Comparison of ENCODE assay signal across 12 mouse cellular contexts in the genomic region with DNA sequence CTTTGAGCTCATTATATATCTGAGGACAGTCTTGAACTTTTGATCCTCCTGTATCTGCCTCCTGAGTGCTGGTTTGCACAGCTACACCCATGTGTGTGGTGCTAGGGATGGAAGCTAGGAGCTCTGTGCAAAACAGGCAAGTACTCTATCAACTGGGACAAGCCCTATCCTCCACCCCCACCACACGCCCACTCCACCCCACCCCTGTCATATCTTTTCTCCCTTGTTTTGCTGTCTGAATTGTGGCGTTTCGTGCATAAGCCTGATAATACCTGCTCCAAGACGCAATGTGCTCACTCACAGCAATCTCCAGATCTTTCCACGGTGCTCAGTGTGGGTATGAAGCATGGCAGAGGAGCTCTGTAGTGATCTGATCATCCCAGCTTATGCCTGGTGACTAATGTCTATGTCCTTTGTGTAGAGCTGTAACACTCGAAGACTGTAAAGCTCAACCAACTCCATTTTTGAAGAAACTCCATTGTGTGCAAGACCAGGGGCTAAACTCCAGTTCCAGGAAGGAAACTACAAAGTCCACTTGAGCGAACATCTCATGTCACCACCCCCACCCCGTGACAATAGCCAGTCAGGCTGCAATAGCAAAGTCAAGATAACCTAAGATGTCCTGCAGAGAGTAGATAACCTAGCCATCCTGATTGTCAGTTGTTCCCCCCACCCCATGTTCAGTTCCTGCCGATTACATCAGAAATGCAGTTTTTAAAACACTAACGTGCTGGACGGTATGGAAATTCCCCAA. TPM values are rescaled to one million over a fixed set of nuclear protein-coding genes. Genes with fewer than 3 reads are reported as not detected.
DNase-seq lines count a peak whose midpoint lies in the region; ATAC-seq and TF ChIP-seq lines count a peak whose summit lies in the region.
"Had no signal": no experiment of that assay in that cellular context is flagged by ENCODE, and none has a peak within 500 bp of the region (broad histone marks: within the 10 kb centered on the region; RNA-seq: fewer than 3 reads in every experiment).

No protein-coding gene starts in this region.

- no peak for TF ChIP-seq POLR2A in lung, adult 2 months (IDR thresholded peaks at IDR 0.05; ENCODE audit: borderline replicate concordance, extremely low read depth, low read depth, low read length)

- peak; percentile 64 for ATAC-seq in forebrain, embryonic 11.5 days (replicated peaks; ENCODE audit: low FRiP score)
- no peak for ATAC-seq in forebrain, embryonic 12.5 days (ENCODE audit: low FRiP score)
- peak; percentile 68; the same call in 1 of the 2 replicates for ATAC-seq in lung, embryonic 15.5 days (ENCODE audit: borderline replicate concordance, extremely low read depth, low FRiP score, low TSS enrichment)
- ATAC-seq in granulocyte monocyte progenitor cell, adult 5-6 weeks (replicated peaks; ENCODE audit: poor library complexity, severe bottlenecking) = peak; percentile 28
- ATAC-seq in megakaryocyte progenitor cell, adult 5-6 weeks (replicated peaks; ENCODE audit: poor library complexity) = peak; percentile 76
- ATAC-seq: inflammation-experienced regulatory T-cells, adult 6 months had no signal

- no peak for TF ChIP-seq CTCF in lung, adult 2 months (IDR thresholded peaks at IDR 0.05; ENCODE audit: insufficient read depth, low read length)

- WGBS in forebrain, embryonic 11.5 days = 85% methylated on average over 11 of the region's 11 CpGs
- 85% methylated on average over 11 of the region's 11 CpGs for WGBS in forebrain, embryonic 12.5 days
- WGBS in lung, embryonic 15.5 days = 65% methylated on average over 11 of the region's 11 CpGs
- 48% methylated on average over 11 of the region's 11 CpGs for WGBS in lung, adult 2 months

- H3K36me3 ChIP-seq in forebrain, embryonic 11.5 days (ENCODE audit: control insufficient read depth, insufficient read depth, low read length) = no peaks in the 10 kb centered on the region
- H3K36me3 ChIP-seq in forebrain, embryonic 12.5 days (replicated peaks) = no peaks in the 10 kb centered on the region
- no peaks in the 10 kb centered on the region for H3K36me3 ChIP-seq in lung, embryonic 15.5 days

- H3K4me2 ChIP-seq in forebrain, embryonic 11.5 days (ENCODE audit: low read depth, low read length, severe bottlenecking) = no peak overlapping the region
- no peak overlapping the region for H3K4me2 ChIP-seq in forebrain, embryonic 12.5 days
- H3K4me2 ChIP-seq in lung, embryonic 15.5 days = no peak overlapping the region

- H3K27ac ChIP-seq in forebrain, embryonic 11.5 days (ENCODE audit: low read depth, low read length) = no peak overlapping the region
- no peak overlapping the region for H3K27ac ChIP-seq in forebrain, embryonic 12.5 days
- no peak overlapping the region for H3K27ac ChIP-seq in lung, embryonic 15.5 days

- no peaks in the 10 kb centered on the region for H3K4me1 ChIP-seq in forebrain, embryonic 11.5 days (replicated peaks; ENCODE audit: control insufficient read depth, insufficient read depth, low read length)
- H3K4me1 ChIP-seq in forebrain, embryonic 12.5 days = 0 out of 2 replicates have a peak, but pooled peaks cover 4% of the 10 kb centered on the region
- no peaks in the 10 kb centered on the region for H3K4me1 ChIP-seq in lung, embryonic 15.5 days
- H3K4me1 ChIP-seq in lung, adult 2 months (ENCODE audit: control insufficient read depth, insufficient read depth, low read length) = no peaks in the 10 kb centered on the region

- H3K4me3 ChIP-seq in forebrain, embryonic 11.5 days (ENCODE audit: low read depth, low read length) = no peak overlapping the region
- H3K4me3 ChIP-seq in forebrain, embryonic 12.5 days (replicated peaks) = no peak overlapping the region
- no peak overlapping the region for H3K4me3 ChIP-seq in lung, embryonic 15.5 days
- no peak overlapping the region for H3K4me3 ChIP-seq in lung, adult 2 months (replicated peaks; ENCODE audit: extremely low read depth, low read depth, low read length)

- DNase-seq in forebrain, embryonic 11.5 days (ENCODE audit: low spot score) = no peak
- DNase-seq in lung, adult 2 months = no peak
- no peak for DNase-seq in frontal cortex, postnatal 10 days (ENCODE audit: low spot score in 2 of 2)
- DNase-seq in urinary bladder, postnatal 4 days (ENCODE audit: low spot score in 2 of 2) = no peak
- DNase-seq: embryo, embryonic 11 days; midbrain, embryonic 14.5 days had no signal

- H3K9ac ChIP-seq in forebrain, embryonic 11.5 days (ENCODE audit: low read length) = no peak overlapping the region
- H3K9ac ChIP-seq in forebrain, embryonic 12.5 days = no peak overlapping the region
- H3K9ac ChIP-seq in lung, embryonic 15.5 days = no peak overlapping the region

- no peaks in the 10 kb centered on the region for H3K27me3 ChIP-seq in forebrain, embryonic 11.5 days (ENCODE audit: control insufficient read depth, insufficient read depth, low read length)
- no peaks in the 10 kb centered on the region for H3K27me3 ChIP-seq in forebrain, embryonic 12.5 days
- H3K27me3 ChIP-seq in lung, embryonic 15.5 days = no peaks in the 10 kb centered on the region

- H3K9me3 ChIP-seq in forebrain, embryonic 11.5 days (ENCODE audit: control insufficient read depth, low read length) = no peaks in the 10 kb centered on the region
- no peaks in the 10 kb centered on the region for H3K9me3 ChIP-seq in forebrain, embryonic 12.5 days
- no peaks in the 10 kb centered on the region for H3K9me3 ChIP-seq in lung, embryonic 15.5 days

RNA-seq across cellular contexts. Expression of a gene that starts 52.2 kb away (rescaled TPM):
- 0.29 and 0.47 TPM in 2 replicates for polyA plus RNA-seq in forebrain, embryonic 11.5 days (2014; fragmentation: Nextera tagmentation; extraction: Ambion mirVana)
- 0.13 TPM in 1 of 2 replicates, not detected in the other for polyA plus RNA-seq in forebrain, embryonic 12.5 days (2016; fragmentation: Nextera tagmentation; extraction: Ambion mirVana)
- polyA plus RNA-seq in lung, embryonic 15.5 days (2015; fragmentation: Nextera tagmentation; extraction: Ambion mirVana) = 0.05 and 0.08 TPM in 2 replicates
- not detected in 2 replicates for polyA plus RNA-seq in lung, adult 2 months (2012; rRNA removed)
- not detected in 2 replicates for total RNA-seq in granulocyte monocyte progenitor cell, adult 5-6 weeks (2014; fragmentation: Nextera tagmentation)
- total RNA-seq in granulocyte monocyte progenitor cell, adult 5-6 weeks (2017) = not detected in 2 replicates
- 0.51 and 0.64 TPM in 2 replicates for total RNA-seq in megakaryocyte progenitor cell, adult 5-6 weeks (2015)
- 1.2 and 1.8 TPM in 2 replicates for total RNA-seq in megakaryocyte progenitor cell, adult 5-6 weeks (2017)
- total RNA-seq: left cerebral cortex, adult 8-10 months had no signal
- polyA plus RNA-seq: inflammation-experienced regulatory T-cells, adult 6 months; midbrain, embryonic 14.5 days had no signal
